Mouse (Mus musculus) liver, embryonic 12.5 days (tissue): ENCODE data around the gene Gm9958. TPM values are rescaled to one million over a fixed set of nuclear protein-coding genes. Genes with fewer than 3 reads are reported as not detected.

Experiments used
- ATAC-seq: fragments of 200-750 bp; cut with Nextera tagmentation; 2 replicates; pipeline ENCODE4 v1.8.0; 2017; ENCODE audit warnings: moderate number of reproducible peaks, mild to moderate bottlenecking, moderate library complexity
- H3K27ac ChIP-seq: fragments of 300-500 bp; sonication (generic); 2 replicates; pipeline ENCODE4 v1.5.1; 2016; ENCODE audit warnings: mild to moderate bottlenecking
- H3K27me3 ChIP-seq: fragments of 300-500 bp; sonication (generic); replicated peaks from 2 replicates; pipeline ENCODE4 v1.6.1; 2016; ENCODE audit warnings: mild to moderate bottlenecking, moderate library complexity
- H3K36me3 ChIP-seq: fragments of 300-500 bp; sonication (generic); 2 replicates; pipeline ENCODE4 v1.6.1; 2016; ENCODE audit warnings: mild to moderate bottlenecking, moderate library complexity
- H3K4me1 ChIP-seq: fragments of 300-500 bp; sonication (generic); 2 replicates; pipeline ENCODE4 v1.6.1; 2016
- H3K4me2 ChIP-seq: fragments of 300-500 bp; sonication (generic); 2 replicates; pipeline ENCODE4 v1.6.1; 2016; ENCODE audit warnings: mild to moderate bottlenecking, moderate library complexity
- H3K4me3 ChIP-seq: fragments of 300-500 bp; sonication (generic); 2 replicates; pipeline ENCODE4 v1.5.1; 2016; ENCODE audit warnings: mild to moderate bottlenecking, moderate library complexity
- H3K9ac ChIP-seq: fragments of 300-500 bp; sonication (generic); 2 replicates; pipeline ENCODE4 v1.6.1; 2016; ENCODE audit warnings: mild to moderate bottlenecking, moderate library complexity
- H3K9me3 ChIP-seq: fragments of 300-500 bp; sonication (generic); replicated peaks from 2 replicates; pipeline ENCODE4 v1.6.1; 2016; ENCODE audit warnings: mild to moderate bottlenecking, moderate library complexity
- WGBS: fragments of 180-500 bp; shearing (Covaris S2); methylation state at CpG from one replicate; pipeline ENCODE4 v1.1.7; 2016; ENCODE audit not compliant: insufficient replicate concordance; 5-methylcytosine and 5-hydroxymethylcytosine counted together
- polyA plus RNA-seq: library from polyadenylated mRNA; unstranded; fragments of >200 nt; fragmentation: Nextera tagmentation; extraction: Ambion mirVana; gene quantifications from 2 replicates; pipeline ENCODE4 v1.2.1, GENCODE M21; 2016

Gene Gm9958
- 3.2 and 3.5 TPM in 2 replicates for polyA plus RNA-seq

- Histone ChIP-seq H3K9me3 (no peaks in the 10 kb centered on the region), H3K4me2 (peak within 1 kb of the TSS; percentile 83), H3K27me3 (no peaks in the 10 kb centered on the region), H3K36me3 (peaks cover 11% of the 10 kb centered on the region), H3K27ac (peak within 1 kb of the TSS; percentile 98), H3K4me3 (peak within 1 kb of the TSS; percentile 99), H3K4me1 (peaks cover 28% of the 10 kb centered on the region), H3K9ac (peak within 1 kb of the TSS; percentile 98)
- ATAC-seq, result no peak
- 3% methylated on average over 7 of the region's 7 CpGs for WGBS
These were observed at the start of gene Gm9958 for GRCm38 (mm10) chr5:90367067-90367303. Gene Gm9958, plus strand, starts transcription at chr5:90367204.

GRCm38 (mm10) chr5:90331071-90331470 is 35.9 kb upstream of the Gm9958 start:
- no peak overlapping the region for H3K9ac ChIP-seq
- no peaks in the 10 kb centered on the region for H3K9me3 ChIP-seq
- WGBS, result 76% methylated on average over 1 of the region's 1 CpGs
- no peak overlapping the region for H3K4me2 ChIP-seq
- no peaks in the 10 kb centered on the region for H3K27me3 ChIP-seq
- peaks cover 32% of the 10 kb centered on the region for H3K4me1 ChIP-seq
- no peak overlapping the region for H3K27ac ChIP-seq
- ATAC-seq, result no peak
- no peak overlapping the region for H3K4me3 ChIP-seq
- no peaks in the 10 kb centered on the region for H3K36me3 ChIP-seq

GRCm38 (mm10) chr5:90332478-90332877 is 34.5 kb upstream of the Gm9958 start:
- no peak overlapping the region for H3K4me2 ChIP-seq
- no peak overlapping the region for H3K27ac ChIP-seq
- no peaks in the 10 kb centered on the region for H3K36me3 ChIP-seq
- ATAC-seq, result peak; percentile 42; the same call in 1 of the 2 replicates
- no peaks in the 10 kb centered on the region for H3K9me3 ChIP-seq
- H3K4me1 ChIP-seq, result peaks cover 32% of the 10 kb centered on the region
- H3K9ac ChIP-seq, result no peak overlapping the region
- H3K27me3 ChIP-seq, result no peaks in the 10 kb centered on the region
- WGBS, result 78% methylated on average over 2 of the region's 2 CpGs
- no peak overlapping the region for H3K4me3 ChIP-seq

- Histone ChIP-seq H3K36me3 (no peaks in the 10 kb centered on the region), H3K4me2 (peak overlapping the region; percentile 37), H3K9ac (no peak overlapping the region), H3K4me1 (peaks cover 33% of the 10 kb centered on the region), H3K9me3 (no peaks in the 10 kb centered on the region), H3K27ac (0 out of 2 replicates have a peak overlapping the region, but pooled peaks have one; percentile 20), H3K27me3 (no peaks in the 10 kb centered on the region), H3K4me3 (no peak overlapping the region)
- ATAC-seq, result no peak
- 62% methylated on average over 7 of the region's 7 CpGs for WGBS
These were observed 28.6 kb upstream of the Gm9958 start for GRCm38 (mm10) chr5:90338177-90339091.

GRCm38 (mm10) chr5:90339129-90339952 is 27.7 kb upstream of the Gm9958 start:
- H3K9me3 ChIP-seq, result no peaks in the 10 kb centered on the region
- 0 out of 2 replicates have a peak overlapping the region, but pooled peaks have one; percentile 48 for H3K27ac ChIP-seq
- no peaks in the 10 kb centered on the region for H3K27me3 ChIP-seq
- 20% methylated on average over 5 of the region's 5 CpGs for WGBS
- no peaks in the 10 kb centered on the region for H3K36me3 ChIP-seq
- peak overlapping the region; percentile 45 for H3K4me2 ChIP-seq
- H3K4me1 ChIP-seq, result peaks cover 31% of the 10 kb centered on the region
- peak overlapping the region; percentile 27; the same call in 1 of the 2 replicates for H3K9ac ChIP-seq
- H3K4me3 ChIP-seq, result peak overlapping the region; percentile 20
- ATAC-seq, result peak; percentile 70

GRCm38 (mm10) chr5:90339953-90340343 is 27.1 kb upstream of the Gm9958 start:
- Histone ChIP-seq H3K27me3 (no peaks in the 10 kb centered on the region), H3K4me2 (peak overlapping the region; percentile 45), H3K9ac (peak overlapping the region; percentile 27; the same call in 1 of the 2 replicates), H3K4me1 (peaks cover 28% of the 10 kb centered on the region), H3K36me3 (no peaks in the 10 kb centered on the region), H3K4me3 (no peak overlapping the region), H3K27ac (no peak overlapping the region), H3K9me3 (no peaks in the 10 kb centered on the region)
- ATAC-seq, result no peak
- 78% methylated on average over 1 of the region's 1 CpGs for WGBS

- Histone ChIP-seq H3K9me3 (no peaks in the 10 kb centered on the region), H3K27me3 (no peaks in the 10 kb centered on the region), H3K9ac (no peak overlapping the region), H3K27ac (no peak overlapping the region), H3K4me1 (peaks cover 28% of the 10 kb centered on the region), H3K36me3 (peaks cover 3% of the 10 kb centered on the region; the same call in 1 of the 2 replicates), H3K4me2 (no peak overlapping the region), H3K4me3 (no peak overlapping the region)
- no peak for ATAC-seq
- 75% methylated on average over 4 of the region's 4 CpGs for WGBS
These were observed 26.2 kb upstream of the Gm9958 start for GRCm38 (mm10) chr5:90340847-90341246.

GRCm38 (mm10) chr5:90346877-90347276 is 20.1 kb upstream of the Gm9958 start:
- Histone ChIP-seq H3K9me3 (no peaks in the 10 kb centered on the region), H3K4me1 (peaks cover 19% of the 10 kb centered on the region), H3K9ac (no peak overlapping the region), H3K36me3 (peaks cover 16% of the 10 kb centered on the region), H3K27me3 (no peaks in the 10 kb centered on the region), H3K4me2 (no peak overlapping the region), H3K4me3 (no peak overlapping the region), H3K27ac (no peak overlapping the region)
- WGBS, result 49% methylated on average over 3 of the region's 3 CpGs
- no peak for ATAC-seq

GRCm38 (mm10) chr5:90353552-90354317 is 13.3 kb upstream of the Gm9958 start:
- Histone ChIP-seq H3K9me3 (no peaks in the 10 kb centered on the region), H3K27me3 (no peaks in the 10 kb centered on the region), H3K4me1 (peaks cover 60% of the 10 kb centered on the region), H3K4me2 (0 out of 2 replicates have a peak overlapping the region, but pooled peaks have one; percentile 14), H3K36me3 (peaks cover 36% of the 10 kb centered on the region), H3K9ac (no peak overlapping the region), H3K27ac (no peak overlapping the region), H3K4me3 (no peak overlapping the region)
- peak; percentile 81 for ATAC-seq
- 80% methylated on average over 4 of the region's 4 CpGs for WGBS

GRCm38 (mm10) chr5:90355824-90356223 is 11.2 kb upstream of the Gm9958 start:
- WGBS, result 50% methylated on average over 3 of the region's 3 CpGs
- no peak overlapping the region for H3K4me3 ChIP-seq
- ATAC-seq, result peak; percentile 62
- no peak overlapping the region for H3K4me2 ChIP-seq
- peaks cover 52% of the 10 kb centered on the region for H3K36me3 ChIP-seq
- H3K27ac ChIP-seq, result no peak overlapping the region
- peaks cover 61% of the 10 kb centered on the region for H3K4me1 ChIP-seq
- H3K9ac ChIP-seq, result no peak overlapping the region
- no peaks in the 10 kb centered on the region for H3K27me3 ChIP-seq
- H3K9me3 ChIP-seq, result no peaks in the 10 kb centered on the region

- H3K4me2 ChIP-seq, result peak overlapping the region; percentile 83
- H3K27ac ChIP-seq, result peak overlapping the region; percentile 98
- peaks cover 30% of the 10 kb centered on the region for H3K36me3 ChIP-seq
- no peaks in the 10 kb centered on the region for H3K27me3 ChIP-seq
- no peak for ATAC-seq
- H3K4me3 ChIP-seq, result peak overlapping the region; percentile 99
- H3K9ac ChIP-seq, result peak overlapping the region; percentile 98
- H3K9me3 ChIP-seq, result no peaks in the 10 kb centered on the region
- peaks cover 38% of the 10 kb centered on the region for H3K4me1 ChIP-seq
- WGBS, result 1% methylated on average over 6 of the region's 6 CpGs
These were observed 2.5 kb upstream of the Gm9958 start for GRCm38 (mm10) chr5:90364526-90364925.
